Mouse (Mus musculus): ENCODE measurements at regions not wholly inside any gene's neighbourhood (a gene's known extent, or its start where the extent isn't known, plus 50 kb on each side); places are given as distances from the start of the nearest gene placed in this dataset.

DNA sequence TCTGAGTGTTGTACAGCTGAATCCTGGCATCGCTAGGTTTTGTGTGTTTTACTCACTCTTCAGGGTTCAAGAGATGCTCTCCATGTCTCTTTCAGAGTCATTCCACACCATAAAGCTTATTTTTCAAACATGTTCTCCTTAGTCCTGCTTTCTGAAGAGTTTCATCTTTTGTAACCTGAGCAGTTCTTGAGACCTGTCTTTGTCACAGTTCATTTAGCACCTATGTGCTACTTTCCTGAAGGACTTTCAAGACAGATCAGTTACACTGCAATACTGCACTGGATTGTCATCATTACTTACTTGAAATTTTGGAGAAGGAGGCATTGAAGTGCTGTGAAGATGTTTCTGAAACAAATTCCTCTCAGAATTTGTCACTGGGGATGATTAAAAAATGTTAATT lies 494.7 kb upstream of the Fam98a start:
- WGBS, result 92% methylated on average over 1 of the region's 1 CpGs
- Histone ChIP-seq H3K27me3 (replicated peaks; ENCODE audit: control insufficient read depth, insufficient read depth, low read length) (no peaks in the 10 kb centered on the region), H3K4me1 (replicated peaks; ENCODE audit: control insufficient read depth, insufficient read depth, low read length) (no peaks in the 10 kb centered on the region)

DNA sequence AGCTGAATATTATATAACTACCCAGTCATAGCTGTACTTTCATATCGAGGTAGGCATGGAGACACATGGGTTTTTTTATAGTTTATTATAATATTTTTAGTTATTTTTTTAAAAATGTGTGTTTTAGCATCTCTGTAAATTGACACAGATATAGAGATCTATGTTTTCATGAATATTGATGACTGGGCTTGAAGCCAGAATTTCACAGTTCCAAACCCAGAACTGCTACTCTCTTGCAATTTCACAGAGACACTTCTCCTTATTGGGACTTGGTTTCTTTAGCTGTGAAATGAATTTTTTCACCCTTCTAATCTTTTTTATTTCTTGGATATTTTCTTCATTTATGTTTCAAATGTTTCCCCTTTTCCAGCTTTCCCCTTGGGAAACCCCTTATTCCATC lies 481.0 kb upstream of the Fam98a start:
- no peak overlapping the region for H3K4me3 ChIP-seq (replicated peaks; ENCODE audit: low read length)
- H3K27ac ChIP-seq (ENCODE audit: low read length), result no peak overlapping the region
- H3K36me3 ChIP-seq (ENCODE audit: control insufficient read depth, insufficient read depth), result no peaks in the 10 kb centered on the region
- no peaks in the 10 kb centered on the region for H3K27me3 ChIP-seq (replicated peaks; ENCODE audit: control insufficient read depth, insufficient read depth, low read length)
- ATAC-seq, result peak; percentile 72; the same call in 1 of the 2 replicates
- WGBS, result 63% methylated on average over 1 of the region's 1 CpGs
- H3K9me3 ChIP-seq (ENCODE audit: control insufficient read depth, low read length), result no peaks in the 10 kb centered on the region
- H3K9ac ChIP-seq (replicated peaks; ENCODE audit: low read depth, low read length), result no peak overlapping the region
- no peaks in the 10 kb centered on the region for H3K4me1 ChIP-seq (replicated peaks; ENCODE audit: control insufficient read depth, insufficient read depth, low read length)
- H3K4me2 ChIP-seq (ENCODE audit: low read length), result no peak overlapping the region

More for the DNA sequence above, 494.7 kb upstream of the Fam98a start:
- Histone ChIP-seq H3K4me2 (ENCODE audit: low read length) (no peak overlapping the region), H3K9ac (replicated peaks; ENCODE audit: low read depth, low read length) (no peak overlapping the region), H3K27ac (ENCODE audit: low read length) (no peak overlapping the region), H3K9me3 (ENCODE audit: control insufficient read depth, low read length) (no peaks in the 10 kb centered on the region), H3K4me3 (replicated peaks; ENCODE audit: low read length) (no peak overlapping the region), H3K36me3 (ENCODE audit: control insufficient read depth, insufficient read depth) (no peaks in the 10 kb centered on the region)
- ATAC-seq, result no peak

DNA sequence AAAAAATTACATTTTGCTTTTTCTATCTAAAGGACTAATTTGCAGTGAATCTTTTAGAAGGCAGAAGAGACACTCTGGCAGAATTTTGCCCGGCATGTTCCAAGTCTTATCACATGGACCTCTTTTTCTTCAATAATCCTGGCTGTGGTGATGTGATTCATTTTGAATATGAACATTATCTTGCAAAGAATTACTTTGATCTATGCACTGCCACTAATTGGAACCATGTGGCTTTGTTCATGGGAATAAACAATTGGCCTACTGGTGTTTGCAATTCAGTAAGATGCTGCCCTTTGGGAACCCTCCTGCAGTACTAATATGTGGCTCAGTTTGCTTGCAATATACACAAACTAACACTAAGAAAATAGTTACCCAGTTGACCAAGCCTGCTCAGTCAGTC lies 456.3 kb upstream of the Fam98a start:
- Histone ChIP-seq H3K4me2 (ENCODE audit: low read length) (no peak overlapping the region), H3K4me1 (replicated peaks; ENCODE audit: control insufficient read depth, insufficient read depth, low read length) (no peaks in the 10 kb centered on the region), H3K27ac (ENCODE audit: low read length) (no peak overlapping the region), H3K9ac (replicated peaks; ENCODE audit: low read depth, low read length) (no peak overlapping the region), H3K36me3 (ENCODE audit: control insufficient read depth, insufficient read depth) (no peaks in the 10 kb centered on the region), H3K27me3 (replicated peaks; ENCODE audit: control insufficient read depth, insufficient read depth, low read length) (no peaks in the 10 kb centered on the region), H3K4me3 (replicated peaks; ENCODE audit: low read length) (no peak overlapping the region), H3K9me3 (ENCODE audit: control insufficient read depth, low read length) (no peaks in the 10 kb centered on the region)
- 48% methylated on average over 1 of the region's 1 CpGs for WGBS
- no peak for ATAC-seq

DNA sequence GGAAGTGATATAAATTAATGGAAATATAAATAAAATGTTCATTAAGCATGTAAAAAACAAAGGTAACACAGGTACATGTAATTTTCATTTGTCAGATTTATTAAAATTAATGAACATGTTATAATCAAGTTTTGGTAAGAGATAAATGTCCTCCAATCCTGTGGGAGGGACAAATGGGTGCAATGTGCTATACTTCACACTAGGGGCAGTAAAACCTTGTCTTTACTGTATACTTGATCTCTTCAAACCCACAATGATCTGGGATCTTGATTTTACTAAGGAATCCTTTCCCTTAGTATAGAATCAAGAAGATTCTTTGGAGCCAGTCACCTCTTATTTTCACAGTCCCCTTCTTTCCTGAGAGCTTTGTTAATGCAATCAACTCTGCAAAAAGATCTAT lies 451.1 kb upstream of the Fam98a start:
- Histone ChIP-seq H3K27me3 (replicated peaks; ENCODE audit: control insufficient read depth, insufficient read depth, low read length) (no peaks in the 10 kb centered on the region), H3K36me3 (ENCODE audit: control insufficient read depth, insufficient read depth) (no peaks in the 10 kb centered on the region), H3K4me2 (ENCODE audit: low read length) (no peak overlapping the region), H3K9me3 (ENCODE audit: control insufficient read depth, low read length) (no peaks in the 10 kb centered on the region), H3K4me1 (replicated peaks; ENCODE audit: control insufficient read depth, insufficient read depth, low read length) (no peaks in the 10 kb centered on the region), H3K27ac (ENCODE audit: low read length) (no peak overlapping the region), H3K4me3 (replicated peaks; ENCODE audit: low read length) (no peak overlapping the region), H3K9ac (replicated peaks; ENCODE audit: low read depth, low read length) (no peak overlapping the region)
- ATAC-seq, result no peak

DNA sequence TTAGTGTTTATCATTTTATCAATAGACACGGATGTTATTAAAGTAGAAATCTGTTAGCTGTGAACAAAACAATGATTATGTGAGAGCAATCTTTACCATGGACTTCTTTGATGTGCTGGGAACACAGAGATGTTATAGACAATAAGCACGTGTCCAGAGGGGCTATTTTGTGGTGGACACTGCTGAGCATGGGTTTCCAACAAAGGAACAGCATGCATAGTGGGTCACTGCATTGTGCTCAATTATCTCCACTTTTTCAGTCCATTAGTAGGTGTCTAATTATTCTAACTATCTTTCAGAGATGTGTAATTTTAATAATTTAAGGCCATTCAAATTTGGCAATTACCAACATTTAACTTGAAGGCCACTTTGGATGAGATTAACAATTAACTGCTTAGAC lies 409.6 kb upstream of the Fam98a start:
- no peaks in the 10 kb centered on the region for H3K36me3 ChIP-seq (ENCODE audit: control insufficient read depth, insufficient read depth)
- no peak overlapping the region for H3K4me2 ChIP-seq (ENCODE audit: low read length)
- no peak overlapping the region for H3K4me3 ChIP-seq (replicated peaks; ENCODE audit: low read length)
- no peak overlapping the region for H3K27ac ChIP-seq (ENCODE audit: low read length)
- H3K27me3 ChIP-seq (replicated peaks; ENCODE audit: control insufficient read depth, insufficient read depth, low read length), result no peaks in the 10 kb centered on the region
- no peaks in the 10 kb centered on the region for H3K9me3 ChIP-seq (ENCODE audit: control insufficient read depth, low read length)
- ATAC-seq, result no peak
- 32% methylated on average over 2 of the region's 2 CpGs for WGBS
- H3K4me1 ChIP-seq (replicated peaks; ENCODE audit: control insufficient read depth, insufficient read depth, low read length), result no peaks in the 10 kb centered on the region
- no peak overlapping the region for H3K9ac ChIP-seq (replicated peaks; ENCODE audit: low read depth, low read length)

DNA sequence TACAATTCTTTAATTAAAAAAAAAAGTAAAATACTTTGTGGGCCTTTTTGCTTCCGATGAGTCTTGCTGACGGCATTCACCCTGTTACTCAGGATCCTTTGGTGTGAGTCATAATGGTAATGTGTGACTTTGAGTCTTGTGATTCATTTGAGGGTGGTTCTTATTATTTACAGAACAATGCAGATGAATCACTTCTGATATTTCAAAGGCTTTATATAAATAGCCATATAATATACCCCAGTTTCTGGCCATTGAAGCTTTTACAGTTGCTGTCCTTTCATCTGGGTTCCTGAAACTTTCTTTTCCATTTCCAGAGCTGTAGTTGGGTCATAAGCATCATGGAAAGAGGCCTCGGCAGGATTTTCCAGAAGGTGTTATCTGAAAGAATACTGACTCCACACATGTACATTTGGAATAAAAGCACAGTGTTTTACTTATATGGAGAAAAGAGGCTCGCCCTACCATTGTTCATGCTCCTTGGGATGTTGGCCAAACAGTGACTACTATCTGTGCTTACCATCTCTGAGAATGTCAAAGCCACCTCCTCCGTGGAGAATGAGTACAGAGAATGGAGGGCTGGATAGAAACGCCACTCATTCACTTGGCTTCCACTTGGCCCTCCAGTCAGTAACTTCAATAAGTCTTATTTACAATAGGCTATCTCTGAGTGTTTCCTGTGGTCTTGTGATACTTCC lies 385.1 kb upstream of the Fam98a start:
- Histone ChIP-seq H3K27ac (ENCODE audit: low read length) (no peak overlapping the region), H3K9ac (replicated peaks; ENCODE audit: low read depth, low read length) (no peak overlapping the region), H3K36me3 (ENCODE audit: control insufficient read depth, insufficient read depth) (no peaks in the 10 kb centered on the region), H3K4me3 (replicated peaks; ENCODE audit: low read length) (no peak overlapping the region), H3K9me3 (ENCODE audit: control insufficient read depth, low read length) (no peaks in the 10 kb centered on the region), H3K4me2 (ENCODE audit: low read length) (no peak overlapping the region), H3K27me3 (replicated peaks; ENCODE audit: control insufficient read depth, insufficient read depth, low read length) (no peaks in the 10 kb centered on the region), H3K4me1 (replicated peaks; ENCODE audit: control insufficient read depth, insufficient read depth, low read length) (no peaks in the 10 kb centered on the region)
- no peak for ATAC-seq
- WGBS, result 91% methylated on average over 6 of the region's 6 CpGs

DNA sequence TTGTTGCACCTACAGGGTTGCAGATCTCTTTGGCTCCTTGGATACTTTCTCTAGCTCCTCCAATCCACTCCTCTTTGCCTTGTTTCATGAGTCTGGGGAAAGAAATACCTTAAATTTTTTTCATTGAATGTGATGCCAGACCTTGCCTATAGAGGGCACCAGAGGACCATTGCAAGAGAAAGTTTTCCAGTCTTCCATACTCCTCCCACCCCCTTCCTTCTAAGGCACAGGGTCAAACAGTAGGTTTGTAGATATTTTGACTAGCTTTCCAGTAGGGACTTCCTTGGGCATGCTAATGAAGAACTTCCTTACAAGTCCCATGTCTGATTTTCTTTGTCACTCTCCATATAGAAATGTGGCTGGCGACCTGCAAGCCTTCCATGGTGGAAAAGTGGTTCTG lies 379.3 kb upstream of the Fam98a start:
- 58% methylated on average over 1 of the region's 1 CpGs for WGBS
- no peaks in the 10 kb centered on the region for H3K4me1 ChIP-seq (replicated peaks; ENCODE audit: control insufficient read depth, insufficient read depth, low read length)
- peak; percentile 63 for ATAC-seq
- no peak overlapping the region for H3K27ac ChIP-seq (ENCODE audit: low read length)
- no peak overlapping the region for H3K9ac ChIP-seq (replicated peaks; ENCODE audit: low read depth, low read length)
- H3K4me2 ChIP-seq (ENCODE audit: low read length), result no peak overlapping the region
- no peaks in the 10 kb centered on the region for H3K9me3 ChIP-seq (ENCODE audit: control insufficient read depth, low read length)
- H3K27me3 ChIP-seq (replicated peaks; ENCODE audit: control insufficient read depth, insufficient read depth, low read length), result no peaks in the 10 kb centered on the region
- no peak overlapping the region for H3K4me3 ChIP-seq (replicated peaks; ENCODE audit: low read length)
- H3K36me3 ChIP-seq (ENCODE audit: control insufficient read depth, insufficient read depth), result no peaks in the 10 kb centered on the region

DNA sequence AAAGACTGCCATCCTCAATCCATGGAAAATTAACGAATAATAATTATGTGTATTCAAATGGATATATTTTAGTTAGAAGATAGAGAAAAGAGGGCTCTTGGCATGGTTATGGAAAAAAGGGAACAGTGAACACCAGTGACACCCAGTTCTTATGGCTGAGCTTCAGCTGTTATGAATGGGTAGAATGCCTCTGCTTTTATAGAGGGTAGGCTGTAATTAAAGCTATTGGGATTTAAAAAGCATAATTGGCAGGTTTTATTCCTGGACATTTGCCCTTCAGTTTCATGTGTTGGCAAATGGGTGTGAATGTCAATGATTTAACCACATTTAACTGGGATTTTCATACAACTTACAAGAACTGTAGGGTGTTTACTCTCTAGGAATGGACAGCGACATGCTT lies 368.5 kb upstream of the Fam98a start:
- no peaks in the 10 kb centered on the region for H3K9me3 ChIP-seq (ENCODE audit: control insufficient read depth, low read length)
- 52% methylated on average over 2 of the region's 2 CpGs for WGBS
- H3K27ac ChIP-seq (ENCODE audit: low read length), result no peak overlapping the region
- no peaks in the 10 kb centered on the region for H3K36me3 ChIP-seq (ENCODE audit: control insufficient read depth, insufficient read depth)
- no peaks in the 10 kb centered on the region for H3K27me3 ChIP-seq (replicated peaks; ENCODE audit: control insufficient read depth, insufficient read depth, low read length)
- no peak overlapping the region for H3K4me2 ChIP-seq (ENCODE audit: low read length)
- no peak overlapping the region for H3K4me3 ChIP-seq (replicated peaks; ENCODE audit: low read length)
- no peaks in the 10 kb centered on the region for H3K4me1 ChIP-seq (replicated peaks; ENCODE audit: control insufficient read depth, insufficient read depth, low read length)
- no peak overlapping the region for H3K9ac ChIP-seq (replicated peaks; ENCODE audit: low read depth, low read length)
- ATAC-seq, result peak; percentile 75

DNA sequence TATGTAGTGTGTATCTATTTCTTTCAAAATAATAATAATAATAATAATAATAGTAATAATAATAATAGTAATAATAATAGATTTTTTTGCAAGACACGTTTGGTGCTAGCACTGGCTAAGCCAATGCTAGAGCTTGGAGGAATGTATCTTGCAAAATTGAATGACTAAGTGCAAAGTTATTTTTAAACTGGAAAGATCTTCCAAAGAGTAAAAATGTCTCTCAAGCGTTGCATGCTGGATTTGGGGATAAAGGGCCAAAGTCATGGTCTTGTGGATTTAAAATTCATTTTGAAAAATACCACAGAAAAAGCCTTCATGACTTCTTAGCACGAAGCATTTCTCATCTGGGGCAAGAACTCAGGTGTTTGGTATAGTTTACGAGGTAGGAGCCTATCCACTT lies 365.3 kb upstream of the Fam98a start:
- H3K9ac ChIP-seq (replicated peaks; ENCODE audit: low read depth, low read length), result no peak overlapping the region
- no peaks in the 10 kb centered on the region for H3K27me3 ChIP-seq (replicated peaks; ENCODE audit: control insufficient read depth, insufficient read depth, low read length)
- ATAC-seq, result no peak
- H3K36me3 ChIP-seq (ENCODE audit: control insufficient read depth, insufficient read depth), result no peaks in the 10 kb centered on the region
- 84% methylated on average over 4 of the region's 4 CpGs for WGBS
- H3K4me2 ChIP-seq (ENCODE audit: low read length), result no peak overlapping the region
- H3K27ac ChIP-seq (ENCODE audit: low read length), result no peak overlapping the region
- no peaks in the 10 kb centered on the region for H3K9me3 ChIP-seq (ENCODE audit: control insufficient read depth, low read length)
- no peak overlapping the region for H3K4me3 ChIP-seq (replicated peaks; ENCODE audit: low read length)
- H3K4me1 ChIP-seq (replicated peaks; ENCODE audit: control insufficient read depth, insufficient read depth, low read length), result no peaks in the 10 kb centered on the region

DNA sequence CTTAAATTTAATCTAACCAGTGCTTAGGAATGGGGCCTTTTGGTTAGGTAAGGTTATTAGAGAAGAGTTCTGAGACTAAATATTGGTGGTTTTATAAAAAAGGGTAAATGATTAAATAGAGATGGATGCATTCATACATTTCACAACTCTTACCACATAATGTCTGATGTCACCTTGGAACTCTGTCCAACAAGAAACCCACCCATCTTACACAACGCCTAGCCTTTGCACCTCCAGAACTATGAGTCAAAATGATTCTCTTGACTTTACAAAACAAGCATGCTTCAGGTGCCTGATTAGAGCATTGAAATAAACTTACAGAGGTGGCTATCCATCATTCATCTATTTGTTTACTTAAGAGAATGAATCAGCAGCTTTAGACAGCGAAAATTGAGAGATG lies 364.8 kb upstream of the Fam98a start:
- 93% methylated on average over 2 of the region's 2 CpGs for WGBS
- no peak for ATAC-seq
- H3K27ac ChIP-seq (ENCODE audit: low read length), result no peak overlapping the region
- H3K4me3 ChIP-seq (replicated peaks; ENCODE audit: low read length), result no peak overlapping the region
- no peak overlapping the region for H3K4me2 ChIP-seq (ENCODE audit: low read length)
- H3K9ac ChIP-seq (replicated peaks; ENCODE audit: low read depth, low read length), result no peak overlapping the region
- no peaks in the 10 kb centered on the region for H3K4me1 ChIP-seq (replicated peaks; ENCODE audit: control insufficient read depth, insufficient read depth, low read length)
- H3K36me3 ChIP-seq (ENCODE audit: control insufficient read depth, insufficient read depth), result no peaks in the 10 kb centered on the region
- no peaks in the 10 kb centered on the region for H3K9me3 ChIP-seq (ENCODE audit: control insufficient read depth, low read length)
- no peaks in the 10 kb centered on the region for H3K27me3 ChIP-seq (replicated peaks; ENCODE audit: control insufficient read depth, insufficient read depth, low read length)

Data from forebrain, embryonic 16.5 days (tissue).